Mouse (Mus musculus) erythroid progenitor cell, adult 5-6 weeks (primary cell): ENCODE data around the gene Ugcg. TPM values are rescaled to one million over a fixed set of nuclear protein-coding genes. Genes with fewer than 3 reads are reported as not detected.

Source experiments
- ATAC-seq: replicated peaks from 2 replicates; pipeline ENCODE4 v1.8.0; 2016; ENCODE audit warnings: moderate number of reproducible peaks, mild to moderate bottlenecking, moderate TSS enrichment, inconsistent platforms; ENCODE audit not compliant: poor library complexity, low FRiP score, severe bottlenecking
- total RNA-seq, 2 experiments: library from RNA; stranded (forward) in 1 of 2; stranded (reverse) in 1 of 2; fragments of 150-400 nt in 1 of 2; fragments of 186-747, 209-891 nt in 1 of 2; gene quantifications; 2 replicates each; pipeline versions ENCODE4 v1.2.3 to v1.2.4; 2015 to 2017; ENCODE audit warnings: low replicate concordance in 2 of 2

Gene Ugcg
- total RNA-seq, 2 experiments from 2014 or later: 27.7 to 44.4 TPM

GRCm38 (mm10) chr4:59188474-59188801 is 619 bp upstream of the Ugcg start:
- ATAC-seq: no peak

- peak; percentile 7; the same call in 1 of the 2 replicates for ATAC-seq
Observed at GRCm38 (mm10) chr4:59189546-59190237, 635 bp downstream of the Ugcg start.

- ATAC-seq: no peak
Observed at GRCm38 (mm10) chr4:59190650-59191424, 1.8 kb downstream of the Ugcg start.

GRCm38 (mm10) chr4:59194731-59195496 is 5.9 kb downstream of the Ugcg start:
- no peak for ATAC-seq

GRCm38 (mm10) chr4:59196346-59197077 is 7.5 kb downstream of the Ugcg start:
- ATAC-seq: peak; percentile 73

GRCm38 (mm10) chr4:59197078-59197424 is 8.0 kb downstream of the Ugcg start:
- ATAC-seq: no peak

GRCm38 (mm10) chr4:59197462-59197861 is 8.4 kb downstream of the Ugcg start:
- ATAC-seq: no peak

- peak; percentile 55 for ATAC-seq
Observed at GRCm38 (mm10) chr4:59199341-59199740, 10.3 kb downstream of the Ugcg start.

GRCm38 (mm10) chr4:59199805-59200204 is 10.7 kb downstream of the Ugcg start:
- ATAC-seq: no peak

- ATAC-seq: no peak
Observed at GRCm38 (mm10) chr4:59200636-59201035, 11.6 kb downstream of the Ugcg start.

- no peak for ATAC-seq
Observed at GRCm38 (mm10) chr4:59204616-59205015, 15.6 kb downstream of the Ugcg start.

- peak; percentile 33 for ATAC-seq
Observed at GRCm38 (mm10) chr4:59205758-59206340, 16.8 kb downstream of the Ugcg start.

- ATAC-seq: no peak
Observed at GRCm38 (mm10) chr4:59206600-59206999, 17.5 kb downstream of the Ugcg start.

- no peak for ATAC-seq
Observed at GRCm38 (mm10) chr4:59208607-59209006, 19.6 kb downstream of the Ugcg start.

GRCm38 (mm10) chr4:59211181-59211580 is 22.1 kb downstream of the Ugcg start:
- no peak for ATAC-seq

GRCm38 (mm10) chr4:59213833-59214232 is 24.8 kb downstream of the Ugcg start:
- ATAC-seq: no peak

GRCm38 (mm10) chr4:59214695-59215094 is 25.6 kb downstream of the Ugcg start:
- ATAC-seq: no peak

- ATAC-seq: peak; percentile 79
Observed at GRCm38 (mm10) chr4:59215585-59215984, 26.5 kb downstream of the Ugcg start.

- no peak for ATAC-seq
Observed at GRCm38 (mm10) chr4:59217101-59217500, 28.0 kb downstream of the Ugcg start.

- ATAC-seq: no peak
Observed at GRCm38 (mm10) chr4:59218154-59218553, 29.1 kb downstream of the Ugcg start.
